Mouse (Mus musculus) CH12.LX (cell line): ENCODE results near the gene Slc38a2. TPM values are rescaled to one million over a fixed set of nuclear protein-coding genes. Genes with fewer than 3 reads are reported as not detected.

ENCODE experiments used
- DNase-seq: peaks from one replicate; pipeline ENCODE4 v3.0.0-alpha.2; 2013; ENCODE audit errors: extremely low read depth
- H3K27ac ChIP-seq: 2 replicates; pipeline ENCODE4 v1.5.1; 2012; ENCODE audit warnings: low read depth, mild to moderate bottlenecking, control low read depth, moderate library complexity; ENCODE audit not compliant: insufficient read depth
- H3K27me3 ChIP-seq: replicated peaks from 2 replicates; pipeline ENCODE3; 2012; ENCODE audit warnings: inconsistent platforms
- H3K36me3 ChIP-seq, 2 experiments: replicated peaks in 1 of 2; 2 replicates each; pipeline versions ENCODE3 to v1.6.1; 2012; ENCODE audit warnings: inconsistent platforms in 1 of 2, low read length in 1 of 2, mild to moderate bottlenecking in 1 of 2, mixed read lengths in 1 of 2, moderate library complexity in 1 of 2; ENCODE audit not compliant: control insufficient read depth in 1 of 2, insufficient read depth in 1 of 2
- H3K4me1 ChIP-seq, 2 experiments: 2 replicates each; pipeline ENCODE4 v1.6.1; 2012; ENCODE audit warnings: inconsistent platforms in 1 of 2, moderate library complexity in 1 of 2; ENCODE audit not compliant: insufficient read depth in 2 of 2, control insufficient read depth in 1 of 2
- H3K4me2 ChIP-seq: 2 replicates; pipeline ENCODE4 v1.6.1; 2012; ENCODE audit warnings: low read depth, mild to moderate bottlenecking, control low read depth; ENCODE audit not compliant: poor library complexity, insufficient read depth, severe bottlenecking
- H3K4me3 ChIP-seq, 3 experiments: fragments of 150-350 bp in 1 of 3; sonication (generic) in 1 of 3; replicated peaks in 1 of 3; 2 replicates each; pipeline versions ENCODE3 to v1.5.1; 2011 to 2012; ENCODE audit warnings: low read depth in 2 of 3, low read length in 2 of 3, mild to moderate bottlenecking in 2 of 3, moderate library complexity in 2 of 3, control low read depth in 1 of 3, improper control_type of control experiment in 1 of 3, inconsistent platforms in 1 of 3, mixed read lengths in 1 of 3; ENCODE audit not compliant: poor library complexity in 1 of 3
- H3K79me2 ChIP-seq: replicated peaks from 2 replicates; pipeline ENCODE4 v1.6.1; 2012; ENCODE audit warnings: mild to moderate bottlenecking, moderate library complexity; ENCODE audit not compliant: control insufficient read depth, poor library complexity, insufficient read depth, severe bottlenecking; ENCODE audit errors: extremely low read depth
- H3K9ac ChIP-seq: 2 replicates; pipeline ENCODE4 v1.6.1; 2012; ENCODE audit warnings: low read depth, mild to moderate bottlenecking, control low read depth, moderate library complexity; ENCODE audit not compliant: insufficient read depth
- H3K9me3 ChIP-seq: replicated peaks from 2 replicates; pipeline ENCODE3; 2012; ENCODE audit warnings: low read length, inconsistent platforms, mixed read lengths
- BHLHE40 ChIP-seq: IDR thresholded peaks from 2 replicates; pipeline ENCODE4 v1.6.1; 2011; ENCODE audit warnings: mild to moderate bottlenecking, low read depth, low read length, improper control_type of control experiment
- CHD1 ChIP-seq: IDR thresholded peaks from 2 replicates; pipeline ENCODE4 v1.6.1; 2012; ENCODE audit warnings: low read depth, low read length, improper control_type of control experiment, inconsistent platforms
- CTCF ChIP-seq, 2 experiments: IDR thresholded peaks in 1 of 2; conservative IDR thresholded peaks in 1 of 2; 2 replicates each; pipeline ENCODE4 v1.5.1; 2011 to 2012; ENCODE audit warnings: low read depth in 2 of 2, low read length in 2 of 2, improper control_type of control experiment in 1 of 2, inconsistent platforms in 1 of 2, mild to moderate bottlenecking in 1 of 2, moderate library complexity in 1 of 2
- E2F4 ChIP-seq: IDR thresholded peaks from 2 replicates; pipeline ENCODE4 v1.6.1; 2011; ENCODE audit warnings: low read depth, low read length, improper control_type of control experiment; ENCODE audit not compliant: insufficient replicate concordance
- ELF1 ChIP-seq: IDR thresholded peaks from 2 replicates; pipeline ENCODE4 v1.6.1; 2014; ENCODE audit warnings: low read depth, mild to moderate bottlenecking, inconsistent platforms, low read length, improper control_type of control experiment
- EP300 ChIP-seq: IDR thresholded peaks from 2 replicates; pipeline ENCODE4 v1.6.1; 2011; ENCODE audit warnings: low read length, improper control_type of control experiment
- ETS1 ChIP-seq: conservative IDR thresholded peaks from 2 replicates; pipeline ENCODE4 v1.6.1; 2012; ENCODE audit warnings: low read depth, mild to moderate bottlenecking, inconsistent platforms, low read length, improper control_type of control experiment, moderate library complexity
- HCFC1 ChIP-seq: IDR thresholded peaks from 2 replicates; pipeline ENCODE4 v1.6.1; 2012; ENCODE audit warnings: low read depth, mild to moderate bottlenecking, inconsistent platforms, low read length, improper control_type of control experiment
- IRF4 ChIP-seq: IDR thresholded peaks from 2 replicates; pipeline ENCODE4 v1.6.1; 2014; ENCODE audit warnings: low read depth, mild to moderate bottlenecking, inconsistent platforms, low read length, improper control_type of control experiment
- JUN ChIP-seq: IDR thresholded peaks from 2 replicates; pipeline ENCODE4 v1.6.1; 2011; ENCODE audit warnings: low read depth, mild to moderate bottlenecking, low read length, improper control_type of control experiment, moderate library complexity; ENCODE audit not compliant: insufficient read depth
- JUND ChIP-seq: conservative IDR thresholded peaks from 2 replicates; pipeline ENCODE4 v1.6.1; 2011; ENCODE audit warnings: low read depth, low read length, improper control_type of control experiment
- MAFK ChIP-seq: IDR thresholded peaks from 2 replicates; pipeline ENCODE4 v1.6.1; 2011; ENCODE audit warnings: low read length, improper control_type of control experiment; ENCODE audit not compliant: insufficient replicate concordance
- MAX ChIP-seq: IDR thresholded peaks from 2 replicates; pipeline ENCODE4 v1.6.1; 2011; ENCODE audit warnings: low read length, improper control_type of control experiment
- MEF2A ChIP-seq: IDR thresholded peaks from 2 replicates; pipeline ENCODE4 v1.6.1; 2014; ENCODE audit warnings: low read depth, mild to moderate bottlenecking, inconsistent platforms, low read length, improper control_type of control experiment, borderline replicate concordance
- MXI1 ChIP-seq: IDR thresholded peaks from 2 replicates; pipeline ENCODE4 v1.6.1; 2011; ENCODE audit warnings: mild to moderate bottlenecking, low read depth, low read length, improper control_type of control experiment
- MYC ChIP-seq: IDR thresholded peaks from 2 replicates; pipeline ENCODE4 v1.6.1; 2011; ENCODE audit warnings: low read depth, mild to moderate bottlenecking, improper control_type of control experiment, low read length
- NRF1 ChIP-seq: IDR thresholded peaks from 2 replicates; pipeline ENCODE4 v1.6.1; 2014; ENCODE audit warnings: low read depth, mild to moderate bottlenecking, inconsistent platforms, low read length, improper control_type of control experiment, moderate library complexity
- POLR2A ChIP-seq: IDR thresholded peaks from 2 replicates; pipeline ENCODE4 v1.6.1; 2011; ENCODE audit warnings: low read depth, mild to moderate bottlenecking, improper control_type of control experiment, low read length
- POLR2AphosphoS2 ChIP-seq: IDR thresholded peaks from 2 replicates; pipeline ENCODE4 v1.6.1; 2011; ENCODE audit warnings: low read depth, low read length, improper control_type of control experiment
- RAD21 ChIP-seq: IDR thresholded peaks from 2 replicates; pipeline ENCODE4 v1.6.1; 2011; ENCODE audit warnings: low read depth, mild to moderate bottlenecking, low read length, improper control_type of control experiment, moderate library complexity
- RCOR1 ChIP-seq: conservative IDR thresholded peaks from 2 replicates; pipeline ENCODE4 v1.6.1; 2012; ENCODE audit warnings: low read depth, mild to moderate bottlenecking, inconsistent platforms, low read length, improper control_type of control experiment
- SIN3A ChIP-seq: IDR thresholded peaks from 2 replicates; pipeline ENCODE4 v1.6.1; 2012; ENCODE audit warnings: low read length, improper control_type of control experiment, inconsistent platforms
- TBP ChIP-seq: conservative IDR thresholded peaks from 2 replicates; pipeline ENCODE4 v1.6.1; 2011; ENCODE audit warnings: low read depth, low read length, improper control_type of control experiment
- TCF12 ChIP-seq: IDR thresholded peaks from 2 replicates; pipeline ENCODE4 v1.6.1; 2014; ENCODE audit warnings: low read depth, mild to moderate bottlenecking, inconsistent platforms, low read length, improper control_type of control experiment
- USF1 ChIP-seq: IDR thresholded peaks from 2 replicates; pipeline ENCODE4 v1.6.1; 2014; ENCODE audit warnings: low read depth, mild to moderate bottlenecking, inconsistent platforms, low read length, improper control_type of control experiment
- ZC3H11A ChIP-seq: IDR thresholded peaks from 2 replicates; pipeline ENCODE4 v1.6.1; 2012; ENCODE audit warnings: low read depth, mild to moderate bottlenecking, inconsistent platforms, low read length, improper control_type of control experiment
- ZKSCAN1 ChIP-seq: IDR thresholded peaks from 2 replicates; pipeline ENCODE4 v1.6.1; 2012; ENCODE audit warnings: low read depth, inconsistent platforms, low read length, improper control_type of control experiment, borderline replicate concordance
- ZMIZ1 ChIP-seq: IDR thresholded peaks from 2 replicates; pipeline ENCODE4 v1.6.1; 2012; ENCODE audit warnings: low read depth, mild to moderate bottlenecking, inconsistent platforms, low read length, improper control_type of control experiment
- dilution Hi-C: fragments of 300-500 bp; cut with MboI; formaldehyde crosslinking; loops from 2 replicates; pipeline ENCODE4 v1.14.3; 2020; ENCODE audit warnings: low sequenced_read_pairs; ENCODE audit not compliant: extremely low pct_unique_long_range_greater_than_20kb, extremely low pct_ligation_motif_present
- in situ Hi-C: fragments of 300-500 bp; cut with MboI; formaldehyde crosslinking; loops from 3 replicates; pipeline ENCODE4 v1.14.3; 2019; ENCODE audit warnings: low sequenced_read_pairs, low pct_ligation_motif_present, low pct_unique_long_range_greater_than_20kb, mixed read lengths
- polyA plus RNA-seq: library from polyadenylated mRNA; unstranded; fragments of >175 nt; gene quantifications from 2 replicates; pipeline ENCODE4 v1.2.1, GENCODE M21; 2012; ENCODE audit warnings: low read depth; ENCODE audit not compliant: insufficient read length
- total RNA-seq, 2 experiments: library from RNA; depleted of rRNA; stranded (reverse); fragments of 300-350 nt in 1 of 2; fragments of >200 nt in 1 of 2; gene quantifications; 2 replicates each; pipeline ENCODE4 v1.2.3; 2012 to 2014

The Slc38a2 gene
- total and polyA plus RNA-seq, 3 experiments, result 41.4 to 70.5 (median 59.3) TPM

DNA sequence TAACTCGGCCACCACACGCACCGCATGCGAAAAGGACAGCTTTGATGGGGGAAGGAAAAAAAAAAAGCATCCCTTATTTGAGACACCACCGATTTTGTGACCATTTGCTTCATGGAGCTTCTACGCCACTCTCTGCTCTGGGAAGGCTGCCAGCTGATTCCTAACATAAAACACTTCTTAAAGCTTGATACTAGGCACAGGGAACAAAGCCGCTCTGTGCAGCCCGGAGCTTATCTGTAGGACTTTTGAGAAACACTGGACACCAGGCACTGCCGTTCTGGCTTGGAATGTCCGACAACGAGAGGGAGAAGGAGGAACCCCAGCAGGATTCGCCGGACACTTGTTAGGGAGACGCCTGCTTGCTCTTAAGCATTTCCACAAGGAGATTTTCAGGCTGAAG, 5.8 kb downstream of the Slc38a2 start (continued):
- TF ChIP-seq CTCF (conservative IDR thresholded peaks at IDR 0.05 in 1 of 2, IDR thresholded peaks at IDR 0.05 in 1 of 2; ENCODE audit: low read depth in 2 of 2, low read length in 2 of 2), result no peak

DNA sequence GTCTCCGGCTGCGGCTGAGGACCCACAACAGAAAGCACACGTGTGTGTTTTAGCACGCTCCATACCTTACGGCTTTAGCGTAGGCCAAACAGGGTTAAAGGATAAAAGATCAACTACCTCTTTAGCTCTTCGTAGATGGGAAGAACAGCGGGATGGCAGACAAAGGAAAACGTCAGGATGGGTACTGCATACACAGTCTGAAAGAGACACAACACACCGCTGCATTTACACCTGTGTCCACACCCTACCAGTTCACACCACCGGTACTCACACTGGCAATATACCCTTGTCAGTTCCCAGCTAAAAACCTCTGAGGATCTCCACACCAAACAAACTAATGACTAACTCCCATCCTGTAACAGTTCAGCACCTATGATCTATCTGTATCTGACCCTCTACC, 7.1 kb downstream of the Slc38a2 start:
- H3K9me3 ChIP-seq, result no peaks in the 10 kb centered on the region
- peaks cover 4 to 56% of the 10 kb centered on the region in 2 experiments; a peak in 3 of 4 replicates for H3K4me1 ChIP-seq
- no peak overlapping the region for H3K4me3 ChIP-seq
- H3K27ac ChIP-seq, result no peak overlapping the region
- TF ChIP-seq ZKSCAN1 (no peak), E2F4 (no peak), TBP (no peak), IRF4 (no peak), CHD1 (no peak), MAFK (no peak), USF1 (no peak), ZMIZ1 (no peak), ZC3H11A (no peak), JUND (no peak), ELF1 (no peak), MEF2A (no peak), HCFC1 (no peak), TCF12 (no peak), POLR2A (no peak), BHLHE40 (no peak), MYC (no peak), NRF1 (no peak), MXI1 (no peak), RCOR1 (no peak)
- H3K9ac ChIP-seq, result no peak overlapping the region
- H3K79me2 ChIP-seq, result peaks cover 30% of the 10 kb centered on the region
- H3K36me3 ChIP-seq, result peaks cover 84 to 99% of the 10 kb centered on the region in 2 experiments
- H3K27me3 ChIP-seq, result no peaks in the 10 kb centered on the region
- H3K4me2 ChIP-seq, result no peak overlapping the region
- in situ Hi-C loops, result loop anchor here (25.0 kb wide), 1 partner anchor 245 kb away; no protein-coding TSS in a partner anchor
- DNase-seq, result no peak
- dilution Hi-C loops, result no loop called here

DNA sequence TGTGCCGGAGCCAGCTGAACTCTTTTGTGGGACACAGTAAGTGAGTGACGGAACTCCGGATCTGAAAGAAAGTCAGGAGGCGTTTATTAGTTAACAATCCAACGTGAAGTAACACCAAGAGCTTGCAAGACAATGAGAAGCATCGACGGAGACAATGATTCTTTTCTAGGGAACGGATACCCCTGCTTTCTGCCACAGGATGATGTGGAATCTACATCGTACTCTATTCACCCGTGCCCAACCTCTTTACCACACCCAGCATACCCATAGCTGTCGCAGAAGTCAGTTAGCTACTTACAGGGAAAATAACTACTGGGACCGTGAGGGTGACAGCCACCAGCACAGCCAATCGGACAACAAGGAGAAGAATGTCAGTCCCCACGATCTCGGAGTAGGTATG, 8.1 kb downstream of the Slc38a2 start:
- in situ Hi-C loops, result loop anchor here (25.0 kb wide), 1 partner anchor 246 kb away; no protein-coding TSS in a partner anchor

More for the DNA sequence above, 8.1 kb downstream of the Slc38a2 start:
- Histone ChIP-seq H3K27ac (no peak overlapping the region), H3K36me3 (peaks cover 82 to 94% of the 10 kb centered on the region in 2 experiments), H3K79me2 (peaks cover 19% of the 10 kb centered on the region), H3K9me3 (no peaks in the 10 kb centered on the region), H3K27me3 (no peaks in the 10 kb centered on the region), H3K4me2 (no peak overlapping the region), H3K4me3 (no peak overlapping the region)
- dilution Hi-C loops, result no loop called here
- no peak for TF ChIP-seq IRF4
- TF ChIP-seq CHD1, result no peak
- no peak for TF ChIP-seq BHLHE40
- TF ChIP-seq ZC3H11A, result no peak
- TF ChIP-seq MAX, result no peak
- TF ChIP-seq EP300, result no peak
- TF ChIP-seq MYC, result no peak
- no peak for TF ChIP-seq SIN3A
- no peak for TF ChIP-seq ETS1
- TF ChIP-seq POLR2AphosphoS2, result no peak
- TF ChIP-seq TBP, result no peak
- TF ChIP-seq RCOR1, result no peak
- no peak for TF ChIP-seq MXI1
- no peak for TF ChIP-seq MAFK
- no peak for TF ChIP-seq RAD21
- TF ChIP-seq JUN, result no peak
- TF ChIP-seq, all 38 proteins: peak for 0
- H3K9ac ChIP-seq, result no peak overlapping the region
- H3K4me1 ChIP-seq, result peaks cover 4 to 51% of the 10 kb centered on the region in 2 experiments; a peak in 3 of 4 replicates
- DNase-seq, result no peak
